Mouse (Mus musculus) kidney, postnatal 0 days (tissue): ENCODE measurements around the gene Supt3. TPM values are rescaled to one million over a fixed set of nuclear protein-coding genes. Genes with fewer than 3 reads are reported as not detected.

Source experiments
- ATAC-seq: fragments of 200-750 bp; cut with Nextera tagmentation; replicated peaks from 2 replicates; pipeline ENCODE4 v1.8.0; 2017; ENCODE audit warnings: low read depth, moderate number of reproducible peaks, moderate TSS enrichment, moderate library complexity; ENCODE audit not compliant: low FRiP score
- DNase-seq: peaks from one replicate; pipeline ENCODE4 v3.0.0-alpha.2; 2016; ENCODE audit warnings: low spot score
- H3K27ac ChIP-seq: fragments of 300-500 bp; sonication (generic); 2 replicates; pipeline ENCODE4 v1.5.1; 2014; ENCODE audit warnings: mild to moderate bottlenecking
- H3K27me3 ChIP-seq: fragments of 300-500 bp; sonication (generic); 2 replicates; pipeline ENCODE4 v1.6.1; 2014; ENCODE audit warnings: low read length, mixed read lengths; ENCODE audit not compliant: insufficient read depth
- H3K36me3 ChIP-seq: fragments of 300-500 bp; sonication (generic); 2 replicates; pipeline ENCODE4 v1.6.1; 2014; ENCODE audit warnings: low read length, mixed read lengths; ENCODE audit not compliant: insufficient read depth
- H3K4me1 ChIP-seq: fragments of 300-500 bp; sonication (generic); replicated peaks from 2 replicates; pipeline ENCODE4 v1.6.1; 2014; ENCODE audit warnings: antibody characterized with exemption, low read length, mixed read lengths; ENCODE audit not compliant: insufficient read depth
- H3K4me2 ChIP-seq: fragments of 300-500 bp; sonication (generic); 2 replicates; pipeline ENCODE4 v1.6.1; 2014; ENCODE audit warnings: mild to moderate bottlenecking, low read length, moderate library complexity, mixed read lengths
- H3K4me3 ChIP-seq: fragments of 300-500 bp; sonication (generic); replicated peaks from 2 replicates; pipeline ENCODE4 v1.5.1; 2014; ENCODE audit warnings: low read depth, low read length
- H3K9ac ChIP-seq: fragments of 300-500 bp; sonication (generic); 2 replicates; pipeline ENCODE4 v1.6.1; 2014; ENCODE audit warnings: low read depth, low read length
- H3K9me3 ChIP-seq: fragments of 300-500 bp; sonication (generic); replicated peaks from 2 replicates; pipeline ENCODE4 v1.6.1; 2016; ENCODE audit warnings: low read length, inconsistent platforms, mixed read lengths
- CTCF ChIP-seq: IDR thresholded peaks from 2 replicates; pipeline ENCODE4 v1.5.1; 2016; ENCODE audit warnings: antibody characterized with exemption, low read depth, mild to moderate bottlenecking, moderate library complexity
- WGBS: fragments of 180-500 bp; shearing (Covaris S2); extraction: QIAGEN DNeasy Blood & Tissue Kit; methylation state at CpG from one replicate; pipeline ENCODE4 v1.1.7; 2014; 5-methylcytosine and 5-hydroxymethylcytosine counted together
- polyA plus RNA-seq: library from polyadenylated mRNA; unstranded; fragments of >200 nt; fragmentation: Nextera tagmentation; extraction: Ambion mirVana; gene quantifications from 2 replicates; pipeline ENCODE4 v1.2.1, GENCODE M21; 2015

Gene Supt3
- polyA plus RNA-seq, 1 experiment from 2014 or later = 19.2 TPM

- peak; percentile 23 for DNase-seq
Observed at GRCm38 (mm10) chr17:45165741-45166140, 388.8 kb downstream of the Supt3 start.

More at GRCm38 (mm10) chr17:45165741-45166140, 388.8 kb downstream of the Supt3 start:
- Histone ChIP-seq H3K4me3 (no peak overlapping the region), H3K4me2 (no peak overlapping the region), H3K9ac (no peak overlapping the region), H3K36me3 (no peaks in the 10 kb centered on the region), H3K4me1 (no peaks in the 10 kb centered on the region), H3K27ac (no peak overlapping the region), H3K27me3 (no peaks in the 10 kb centered on the region), H3K9me3 (no peaks in the 10 kb centered on the region)
- ATAC-seq = no peak
- 24% methylated on average over 4 of the region's 4 CpGs for WGBS
- no peak for TF ChIP-seq CTCF

Other genes with a start within 250 kb of the Supt3 start
- 3.8 and 4.0 TPM in 2 replicates for gene Runx2, start 37.6 kb downstream of the Supt3 start, polyA plus RNA-seq